Mouse (Mus musculus) Patski (cell line): Measurements from ENCODE around the gene Mybbp1a. TPM values are rescaled to one million over a fixed set of nuclear protein-coding genes. Genes with fewer than 3 reads are reported as not detected.

Experiments
- ATAC-seq: fragments of 100-300 bp; one replicate; pipeline ENCODE4 v1.8.0; 2021
- CTCF ChIA-PET: fragments of 350-600 bp; sonication (Branson Sonifier 250); formaldehyde crosslinking; loops from one replicate; lab custom pipeline; 2022; ENCODE audit warnings: inconsistent platforms; lab: Charles Lee
- POLR2A ChIA-PET: fragments of 350-600 bp; sonication (Branson Sonifier 250); formaldehyde crosslinking; loops from one replicate; lab custom pipeline; 2022; ENCODE audit warnings: antibody characterized with exemption, inconsistent platforms; lab: Charles Lee
- DNase-seq: peaks from one replicate; pipeline ENCODE4 v3.0.0-alpha.2; 2011; ENCODE audit warnings: low read depth, low spot score
- H3K27me3 ChIP-seq: fragments of 371-371 bp; one replicate; pipeline ENCODE4 v1.5.1; 2021
- CTCF ChIP-seq: fragments of 100-300 bp; IDR thresholded peaks from one replicate; pipeline ENCODE4 v1.5.1; 2021
- in situ Hi-C: fragments of 300-500 bp; cut with MboI; formaldehyde crosslinking; loops from 3 replicates; pipeline ENCODE4 v1.11.1; 2018; ENCODE audit warnings: low pct_unique_long_range_greater_than_20kb, mixed read lengths
- polyA plus RNA-seq: library from polyadenylated mRNA; unstranded; gene quantifications from one replicate; pipeline ENCODE4 v1.2.3, GENCODE M21; 2021

Gene Mybbp1a
- polyA plus RNA-seq = 184 TPM

- DNase-seq = peak; percentile 74
- ChIA-PET CTCF (no interaction called here), POLR2A (interaction anchor here (1.3 kb wide), 1 partner anchor 11 kb away, joined by 7 read pairs; no protein-coding TSS in a partner anchor)
- ATAC-seq = peak; percentile 68
- in situ Hi-C loops = no loop called here
- H3K27me3 ChIP-seq = no peaks in the 10 kb centered on the region
- TF ChIP-seq CTCF = no peak
These were observed at the start of gene Mybbp1a for GRCm38 (mm10) chr11:72440965-72441664. Mybbp1a (plus strand) TSS chr11:72441355.

GRCm38 (mm10) chr11:72393243-72393642, 47.9 kb upstream of the Mybbp1a start:
- ChIA-PET CTCF (interaction anchor here (0.6 kb wide), 1 partner anchor 166 kb away, joined by 3 read pairs; no protein-coding TSS in a partner anchor), POLR2A (no interaction called here)
- no peak for TF ChIP-seq CTCF

GRCm38 (mm10) chr11:72393669-72394068, 47.5 kb upstream of the Mybbp1a start:
- no peak for TF ChIP-seq CTCF
- no peaks in the 10 kb centered on the region for H3K27me3 ChIP-seq
- DNase-seq (no peak), ATAC-seq (no peak)
- ChIA-PET POLR2A (no interaction called here), CTCF (interaction anchor here (0.6 kb wide), 1 partner anchor 166 kb away, joined by 3 read pairs; no protein-coding TSS in a partner anchor)
- in situ Hi-C loops = no loop called here

More at GRCm38 (mm10) chr11:72393243-72393642, 47.9 kb upstream of the Mybbp1a start:
- in situ Hi-C loops = no loop called here
- no peak for ATAC-seq
- DNase-seq = no peak
- no peaks in the 10 kb centered on the region for H3K27me3 ChIP-seq

GRCm38 (mm10) chr11:72394694-72395093, 46.5 kb upstream of the Mybbp1a start:
- no peak for TF ChIP-seq CTCF
- no peak for DNase-seq
- CTCF ChIA-PET = interaction anchor here (1.1 kb wide), 1 partner anchor 12 kb away, joined by 3 read pairs; no protein-coding TSS in a partner anchor
- H3K27me3 ChIP-seq = no peaks in the 10 kb centered on the region
- no peak for ATAC-seq
- POLR2A ChIA-PET = interaction anchor here (0.8 kb wide), 1 partner anchor 14 kb away, joined by 3 read pairs; no protein-coding TSS in a partner anchor
- in situ Hi-C loops = no loop called here

- DNase-seq (no peak), ATAC-seq (no peak)
- no peak for TF ChIP-seq CTCF
- in situ Hi-C loops = no loop called here
- no peaks in the 10 kb centered on the region for H3K27me3 ChIP-seq
- ChIA-PET POLR2A (interaction anchor here (0.7 to 0.8 kb wide), 2 partner anchors 13 to 25 kb away, joined by 3 read pairs; no protein-coding TSS in a partner anchor), CTCF (interaction anchor here (1.0 to 1.1 kb wide), 2 partner anchors 11 to 13 kb away, joined by 3 to 4 read pairs; no protein-coding TSS in a partner anchor)
These were observed 45.5 kb upstream of the Mybbp1a start for GRCm38 (mm10) chr11:72395652-72396051.

- H3K27me3 ChIP-seq = no peaks in the 10 kb centered on the region
- ATAC-seq (no peak), DNase-seq (no peak)
- POLR2A ChIA-PET = no interaction called here
- CTCF ChIA-PET = interaction anchor here (1.0 kb wide), 1 partner anchor 10 kb away, joined by 4 read pairs; no protein-coding TSS in a partner anchor
- in situ Hi-C loops = no loop called here
- no peak for TF ChIP-seq CTCF
These were observed 44.5 kb upstream of the Mybbp1a start for GRCm38 (mm10) chr11:72396621-72397020.

GRCm38 (mm10) chr11:72397072-72397471, 44.1 kb upstream of the Mybbp1a start:
- POLR2A ChIA-PET = no interaction called here
- no peak for ATAC-seq
- TF ChIP-seq CTCF = no peak
- H3K27me3 ChIP-seq = no peaks in the 10 kb centered on the region
- in situ Hi-C loops = no loop called here
- CTCF ChIA-PET = no interaction called here
- no peak for DNase-seq

GRCm38 (mm10) chr11:72397811-72398525, 43.2 kb upstream of the Mybbp1a start:
- no peak for TF ChIP-seq CTCF
- CTCF ChIA-PET = no interaction called here
- H3K27me3 ChIP-seq = no peaks in the 10 kb centered on the region
- POLR2A ChIA-PET = no interaction called here
- ATAC-seq (no peak), DNase-seq (no peak)
- in situ Hi-C loops = no loop called here

GRCm38 (mm10) chr11:72401068-72401467, 40.1 kb upstream of the Mybbp1a start:
- no peak for ATAC-seq
- ChIA-PET CTCF (no interaction called here), POLR2A (interaction anchor here (1.3 kb wide), 1 partner anchor 60 kb away, joined by 4 read pairs; no protein-coding TSS in a partner anchor)
- DNase-seq = no peak
- TF ChIP-seq CTCF = no peak
- no peaks in the 10 kb centered on the region for H3K27me3 ChIP-seq
- in situ Hi-C loops = no loop called here

GRCm38 (mm10) chr11:72402017-72402416, 39.1 kb upstream of the Mybbp1a start:
- in situ Hi-C loops = no loop called here
- H3K27me3 ChIP-seq = no peaks in the 10 kb centered on the region
- DNase-seq (no peak), ATAC-seq (no peak)
- CTCF ChIA-PET = no interaction called here
- POLR2A ChIA-PET = interaction anchor here (0.9 to 1.3 kb wide), 2 partner anchors 8 to 61 kb away, joined by 3 to 4 read pairs; no protein-coding TSS in a partner anchor
- no peak for TF ChIP-seq CTCF

GRCm38 (mm10) chr11:72402969-72403368, 38.2 kb upstream of the Mybbp1a start:
- ChIA-PET POLR2A (no interaction called here), CTCF (no interaction called here)
- no peak for TF ChIP-seq CTCF
- no peak for DNase-seq
- no peak for ATAC-seq
- no peaks in the 10 kb centered on the region for H3K27me3 ChIP-seq
- in situ Hi-C loops = no loop called here
